Mouse (Mus musculus) embryonic facial prominence, embryonic 15.5 days (tissue): ENCODE data around the gene Olfr998. TPM values are rescaled to one million over a fixed set of nuclear protein-coding genes. Genes with fewer than 3 reads are reported as not detected.
"Not testable (repeated sequence)": the region's sequence is repeated elsewhere in the genome, so short reads cannot be mapped to it uniquely, and the experiment has no call there.

Experiments
- ATAC-seq: fragments of 200-750 bp; cut with Nextera tagmentation; 2 replicates; pipeline ENCODE4 v1.8.0; 2017; ENCODE audit warnings: low read depth, moderate TSS enrichment; ENCODE audit not compliant: insufficient number of reproducible peaks, low FRiP score, low TSS enrichment
- H3K27ac ChIP-seq: fragments of 300-500 bp; sonication (generic); replicated peaks from 2 replicates; pipeline ENCODE4 v1.5.1; 2015; ENCODE audit warnings: mild to moderate bottlenecking, inconsistent platforms
- H3K27me3 ChIP-seq: fragments of 300-500 bp; sonication (generic); 2 replicates; pipeline ENCODE4 v1.6.1; 2015; ENCODE audit warnings: inconsistent platforms
- H3K36me3 ChIP-seq: fragments of 300-500 bp; sonication (generic); 2 replicates; pipeline ENCODE4 v1.6.1; 2015; ENCODE audit warnings: mild to moderate bottlenecking, inconsistent platforms
- H3K4me1 ChIP-seq: fragments of 300-500 bp; sonication (generic); 2 replicates; pipeline ENCODE4 v1.6.1; 2015; ENCODE audit warnings: inconsistent platforms
- H3K4me2 ChIP-seq: fragments of 300-500 bp; sonication (generic); replicated peaks from 2 replicates; pipeline ENCODE4 v1.6.1; 2015; ENCODE audit warnings: mild to moderate bottlenecking, inconsistent platforms
- H3K4me3 ChIP-seq: fragments of 300-500 bp; sonication (generic); replicated peaks from 2 replicates; pipeline ENCODE4 v1.5.1; 2015; ENCODE audit warnings: mild to moderate bottlenecking, inconsistent platforms
- H3K9ac ChIP-seq: fragments of 300-500 bp; sonication (generic); 2 replicates; pipeline ENCODE4 v1.6.1; 2015; ENCODE audit warnings: inconsistent platforms
- H3K9me3 ChIP-seq: fragments of 300-500 bp; sonication (generic); replicated peaks from 2 replicates; pipeline ENCODE4 v1.6.1; 2016; ENCODE audit warnings: inconsistent platforms
- WGBS: fragments of 180-500 bp; shearing (Covaris S2); methylation state at CpG from one replicate; pipeline ENCODE4 v1.1.7; 2015; 5-methylcytosine and 5-hydroxymethylcytosine counted together
- polyA plus RNA-seq: library from polyadenylated mRNA; unstranded; fragments of >200 nt; fragmentation: Nextera tagmentation; extraction: Ambion mirVana; gene quantifications from 2 replicates; pipeline ENCODE4 v1.2.1, GENCODE M21; 2015

Olfr998 gene
- not detected in 2 replicates for polyA plus RNA-seq

DNA sequence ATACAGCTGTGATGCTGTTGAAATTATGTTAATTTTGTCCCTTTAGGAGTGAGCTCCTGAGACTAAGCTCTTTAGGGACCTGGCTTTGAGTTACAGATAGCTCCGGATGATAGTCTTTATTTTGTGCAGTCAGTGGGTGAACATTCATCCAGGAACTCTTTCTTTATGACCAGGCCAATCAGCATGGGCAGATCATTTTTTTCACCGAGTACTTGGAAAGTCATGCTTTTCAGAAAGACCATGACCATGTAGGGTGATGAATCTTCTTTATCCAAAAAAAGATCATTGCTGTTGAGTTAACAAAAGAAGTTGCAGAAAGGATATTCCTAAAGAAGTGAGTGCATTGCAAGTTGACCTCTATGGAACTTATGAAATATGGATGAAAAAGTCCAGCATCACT is at the start of gene Olfr998:
Olfr998 (plus strand) TSS at position 301 of the 400 bp plus-strand sequence.
- WGBS, result 80% methylated on average over 2 of the region's 2 CpGs
- H3K4me3 ChIP-seq, H3K9ac ChIP-seq, H3K4me1 ChIP-seq, H3K36me3 ChIP-seq, H3K9me3 ChIP-seq, H3K27me3 ChIP-seq, ATAC-seq, H3K4me2 ChIP-seq, H3K27ac ChIP-seq: not testable (repeated sequence)

DNA sequence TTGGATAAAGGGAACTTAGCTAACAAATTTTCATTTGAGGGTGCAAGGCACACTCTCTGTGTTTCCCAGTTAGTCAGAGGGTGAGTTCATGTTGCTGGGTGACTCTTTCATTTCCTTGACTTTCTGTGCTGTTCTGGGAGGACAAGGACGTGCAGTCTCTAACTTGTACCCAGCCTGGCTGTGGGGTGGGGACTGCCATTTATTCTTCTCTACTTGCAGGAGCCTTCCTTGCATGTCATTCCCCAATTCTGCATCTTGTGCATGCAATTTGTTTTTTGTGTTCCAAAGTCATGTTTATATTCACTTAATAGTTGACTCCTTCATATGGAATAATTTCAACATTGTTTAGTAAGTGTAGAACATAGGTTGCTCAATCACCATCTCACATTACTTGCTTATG is 33.9 kb upstream of the Olfr998 start:
- Histone ChIP-seq H3K4me3 (no peak overlapping the region), H3K4me1 (no peaks in the 10 kb centered on the region), H3K27ac (no peak overlapping the region), H3K27me3 (no peaks in the 10 kb centered on the region), H3K9me3 (no peaks in the 10 kb centered on the region), H3K9ac (no peak overlapping the region), H3K4me2 (no peak overlapping the region), H3K36me3 (no peaks in the 10 kb centered on the region)
- WGBS, result 52% methylated on average over 1 of the region's 1 CpGs
- ATAC-seq, result no peak

GRCm38 (mm10) chr2:85560226-85560625 is 28.5 kb upstream of the Olfr998 start:
- WGBS, result 56% methylated on average over 4 of the region's 4 CpGs

GRCm38 (mm10) chr2:85561187-85561586 is 27.6 kb upstream of the Olfr998 start:
- 20% methylated on average over 4 of the region's 4 CpGs for whole genome bisulfite sequencing
- no peak for ATAC-seq

More at GRCm38 (mm10) chr2:85560226-85560625, 28.5 kb upstream of the Olfr998 start:
- Histone ChIP-seq H3K4me3 (no peak overlapping the region), H3K9ac (no peak overlapping the region), H3K27me3 (no peaks in the 10 kb centered on the region), H3K36me3 (no peaks in the 10 kb centered on the region), H3K9me3 (no peaks in the 10 kb centered on the region), H3K4me1 (no peaks in the 10 kb centered on the region), H3K27ac (no peak overlapping the region), H3K4me2 (no peak overlapping the region)
- no peak for ATAC-seq

GRCm38 (mm10) chr2:85578915-85579314 is 9.8 kb upstream of the Olfr998 start, which contains the start of gene Olfr996:
TSS of gene Olfr996 (plus strand) at chr2:85579215.
- Histone ChIP-seq H3K27ac (no peak within 1 kb of the TSS), H3K4me2 (no peak within 1 kb of the TSS), H3K9me3 (no peaks in the 10 kb centered on the region), H3K27me3 (no peaks in the 10 kb centered on the region), H3K9ac (no peak within 1 kb of the TSS), H3K4me1 (no peaks in the 10 kb centered on the region), H3K4me3 (no peak within 1 kb of the TSS), H3K36me3 (no peaks in the 10 kb centered on the region)
- ATAC-seq, result no peak

More at GRCm38 (mm10) chr2:85561187-85561586, 27.6 kb upstream of the Olfr998 start:
- Histone ChIP-seq H3K4me1 (no peaks in the 10 kb centered on the region), H3K4me3 (no peak overlapping the region), H3K36me3 (no peaks in the 10 kb centered on the region), H3K9ac (no peak overlapping the region), H3K27ac (no peak overlapping the region), H3K4me2 (no peak overlapping the region), H3K9me3 (no peaks in the 10 kb centered on the region), H3K27me3 (no peaks in the 10 kb centered on the region)

GRCm38 (mm10) chr2:85611803-85612202 is 23.1 kb downstream of the Olfr998 start, which contains the start of gene Olfr1000:
TSS of gene Olfr1000 (minus strand) at chr2:85611903.
- H3K9ac ChIP-seq, result no peak within 1 kb of the TSS
- H3K36me3 ChIP-seq, result no peaks in the 10 kb centered on the region
- H3K4me2 ChIP-seq, result no peak within 1 kb of the TSS
- H3K4me1 ChIP-seq, result no peaks in the 10 kb centered on the region
- no peak for ATAC-seq
- H3K27me3 ChIP-seq, result no peaks in the 10 kb centered on the region
- no peaks in the 10 kb centered on the region for H3K9me3 ChIP-seq
- no peak within 1 kb of the TSS for H3K4me3 ChIP-seq
- no peak within 1 kb of the TSS for H3K27ac ChIP-seq
- 68% methylated on average over 1 of the region's 1 CpGs for WGBS

Other genes with a start within 250 kb of the Olfr998 start
- gene Olfr987, start 249.6 kb upstream of the Olfr998 start, polyA plus RNA-seq, result 0.37 TPM in 1 of 2 replicates, not detected in the other
- not detected in 2 replicates for gene Olfr988, start 225.7 kb upstream of the Olfr998 start, polyA plus RNA-seq
- gene Olfr992, start 179.5 kb upstream of the Olfr998 start, polyA plus RNA-seq, result 0.09 TPM in 1 of 2 replicates, not detected in the other
- gene Olfr993, start 174.1 kb upstream of the Olfr998 start, polyA plus RNA-seq, result not detected in 2 replicates
- gene Olfr994, start 152.5 kb upstream of the Olfr998 start, polyA plus RNA-seq, result 0.35 TPM in 1 of 2 replicates, not detected in the other
- not detected in 2 replicates for gene Olfr995, start 145.3 kb upstream of the Olfr998 start, polyA plus RNA-seq
- 10.8 and 11.9 TPM in 2 replicates for gene 4833423E24Rik, start 69.9 kb upstream of the Olfr998 start, polyA plus RNA-seq
- not detected in 2 replicates for gene Olfr996, start 9.7 kb upstream of the Olfr998 start, polyA plus RNA-seq
- gene Olfr1000, start 23.0 kb downstream of the Olfr998 start, polyA plus RNA-seq, result not detected in 2 replicates
- gene Olfr1002, start 61.8 kb downstream of the Olfr998 start, polyA plus RNA-seq, result 0.11 TPM in 1 of 2 replicates, not detected in the other
- gene Olfr154, start 75.5 kb downstream of the Olfr998 start, polyA plus RNA-seq, result not detected in 2 replicates
- 0.13 TPM in 1 of 2 replicates, not detected in the other for gene Olfr1006, start 89.8 kb downstream of the Olfr998 start, polyA plus RNA-seq
- not detected in 2 replicates for gene Olfr1008, start 100.5 kb downstream of the Olfr998 start, polyA plus RNA-seq
- not detected in 2 replicates for gene Olfr1009, start 126.5 kb downstream of the Olfr998 start, polyA plus RNA-seq
- gene Olfr1012, start 173.8 kb downstream of the Olfr998 start, polyA plus RNA-seq, result 0.25 TPM in 1 of 2 replicates, not detected in the other
- gene Olfr1013, start 178.2 kb downstream of the Olfr998 start, polyA plus RNA-seq, result 0.12 TPM in 1 of 2 replicates, not detected in the other
- not detected in 2 replicates for gene Olfr1014, start 183.8 kb downstream of the Olfr998 start, polyA plus RNA-seq
- 0.07 and 0.47 TPM in 2 replicates for gene Olfr1015, start 193.1 kb downstream of the Olfr998 start, polyA plus RNA-seq
- 0.23 TPM in 1 of 2 replicates, not detected in the other for gene Olfr1016, start 213.6 kb downstream of the Olfr998 start, polyA plus RNA-seq
- not detected in 2 replicates for gene Olfr1018, start 229.5 kb downstream of the Olfr998 start, polyA plus RNA-seq